Mouse (Mus musculus): ENCODE data around the gene Msmp. TPM values are rescaled to one million over a fixed set of nuclear protein-coding genes. Genes with fewer than 3 reads are reported as not detected.

Gene Msmp
- polyA plus RNA-seq (2014; fragmentation: Illumina TruSeq; extraction: RNeasy Lipid Tissue Mini Kit (QIAGEN cat#74804); ENCODE audit: low read depth, low replicate concordance): not detected

DNA sequence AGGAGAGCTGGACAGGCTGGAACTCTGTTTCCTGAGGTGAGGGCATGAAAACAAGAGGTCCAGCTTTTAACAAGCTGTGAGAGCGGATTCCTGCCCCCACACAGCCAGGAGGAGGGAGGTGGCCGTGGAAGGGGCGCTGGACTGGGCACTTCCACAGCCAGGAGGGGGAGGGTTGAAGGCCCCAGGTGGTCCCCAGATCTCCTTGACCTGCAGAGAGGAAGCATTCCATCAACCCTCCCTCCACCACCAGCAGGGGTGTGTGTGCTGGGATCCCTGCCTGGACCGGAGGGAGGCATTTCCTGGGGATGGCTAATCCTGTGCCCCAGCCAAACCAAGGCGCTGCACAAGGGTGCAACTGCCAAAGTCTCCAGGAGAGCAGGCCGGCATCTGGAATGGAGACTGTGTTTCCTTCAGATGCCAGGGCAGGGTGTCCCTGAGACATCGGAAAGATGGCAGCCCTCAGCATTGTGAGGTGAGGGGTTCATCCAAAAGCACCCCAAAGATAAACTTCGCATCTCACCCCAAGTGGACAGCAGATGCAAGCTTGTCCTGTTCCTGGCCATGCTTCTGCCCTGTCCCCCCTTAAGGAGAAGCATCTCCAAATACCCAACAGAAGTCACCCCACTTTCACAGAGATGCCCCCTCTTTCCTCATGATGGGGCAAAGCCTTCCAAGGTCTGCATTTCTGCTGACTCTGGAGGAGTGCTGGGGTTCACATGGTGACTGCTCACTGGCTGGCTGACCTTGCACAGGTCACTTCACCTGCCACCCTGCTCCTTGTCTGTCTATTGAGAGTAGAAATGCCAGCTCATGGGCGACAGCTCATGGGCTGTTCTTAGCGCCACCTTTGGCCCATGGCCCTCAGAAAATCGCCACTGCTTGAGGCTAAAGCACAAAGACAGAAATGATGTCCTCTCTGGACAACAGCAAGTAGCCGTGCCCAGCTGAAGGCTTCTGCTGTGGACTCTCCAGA is at the start of gene Msmp:
TSS of gene Msmp (minus strand) at position 51 of the 973 bp plus-strand sequence.

GRCm38 (mm10) chr4:43631046-43631955 is 47.0 kb upstream of the Msmp start, which contains the start of gene Npr2:
Gene Npr2 (plus strand): TSS chr4:43631935.

DNA sequence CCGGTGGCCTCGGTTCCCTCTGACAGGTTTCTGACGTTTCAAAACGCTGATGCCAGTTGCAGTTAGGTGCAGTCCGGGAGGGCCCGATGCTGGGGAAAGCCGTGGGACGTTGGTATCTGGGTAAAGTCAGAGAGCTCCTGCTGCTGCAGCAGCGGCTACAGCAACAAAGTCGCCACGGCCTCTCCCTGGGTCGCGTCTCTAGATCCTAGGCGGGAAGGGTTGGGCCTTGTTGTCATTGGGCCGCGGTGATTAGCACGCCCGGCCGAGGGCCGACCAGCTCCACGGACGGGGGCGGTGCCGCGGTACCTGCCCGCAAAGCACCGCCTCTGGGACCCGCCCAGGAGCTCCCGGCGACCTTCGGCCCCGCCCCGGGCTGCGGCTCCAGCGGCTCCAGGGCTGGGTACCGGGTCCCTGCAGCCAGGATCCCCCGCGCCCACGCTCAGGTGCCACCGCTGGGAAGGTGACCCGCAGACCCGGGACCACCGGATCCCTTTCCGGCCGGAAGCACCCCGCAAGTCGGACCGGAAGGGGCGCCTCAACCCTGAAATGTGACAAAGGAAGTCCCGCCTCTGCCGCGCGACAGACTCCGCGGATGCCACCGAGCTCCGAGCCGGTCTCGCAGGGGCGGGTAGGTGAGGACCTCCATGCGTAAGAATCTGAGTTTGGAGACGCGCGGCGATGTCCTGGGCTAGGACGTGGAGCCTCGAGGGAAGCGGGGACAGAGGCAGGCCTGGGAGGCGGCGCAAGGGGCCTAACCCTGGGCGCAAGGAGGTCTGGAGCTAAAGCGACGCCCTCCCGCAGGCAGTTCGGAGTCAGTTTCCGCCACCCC is 5.7 kb downstream of the Msmp start, which contains the start of the genes Rgp1 and Gba2:
TSS of gene Rgp1 (plus strand) at position 340 of the 829 bp plus-strand sequence.
TSS of gene Gba2 (minus strand) at position 498 of the 829 bp plus-strand sequence.

DNA sequence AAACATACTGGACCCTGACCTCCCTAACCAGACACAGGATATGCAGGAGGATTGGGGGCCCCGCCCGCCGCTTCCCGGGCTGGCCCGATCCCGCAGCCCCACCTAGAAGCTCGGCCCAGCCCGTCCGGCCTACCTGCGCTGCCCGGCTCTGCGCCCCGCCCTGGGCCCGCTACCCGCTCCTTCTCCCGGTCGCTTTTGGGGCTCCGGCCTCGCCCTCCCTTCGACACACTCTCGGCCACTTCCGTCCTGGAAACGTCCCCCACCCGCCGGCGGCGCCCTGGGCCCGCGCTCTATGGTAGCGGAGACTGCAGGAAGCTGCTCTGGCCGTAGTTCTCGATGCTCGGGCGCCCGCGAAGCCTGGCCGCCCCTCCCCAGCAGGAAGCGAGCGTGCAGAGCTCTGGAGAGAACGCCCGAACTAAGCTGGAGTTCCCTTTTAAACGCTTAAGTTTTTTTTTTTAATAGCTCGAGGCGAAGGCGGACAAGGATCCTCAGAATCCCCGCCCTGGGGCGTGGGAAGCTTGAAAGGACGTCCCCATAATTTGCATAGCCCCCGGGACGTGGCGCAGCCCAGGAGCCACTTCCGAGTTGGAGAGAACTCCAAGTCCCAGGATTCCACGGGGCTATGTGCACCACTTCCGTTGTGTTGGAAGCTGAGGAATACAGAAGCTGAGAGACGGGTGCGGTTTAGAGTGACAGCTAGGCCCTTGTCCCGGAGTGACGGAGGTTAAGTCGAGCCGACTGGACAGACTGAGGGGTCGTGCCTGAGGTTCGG is 22.1 kb downstream of the Msmp start, which contains the start of the genes Creb3 and Tln1:
TSS of gene Creb3 (plus strand) at position 336 of the 772 bp plus-strand sequence.
TSS of gene Tln1 (minus strand) at position 695 of the 772 bp plus-strand sequence.

Other genes with a start within 250 kb of the Msmp start
- 0.21 TPM for gene Rusc2, start 202.5 kb downstream of the Msmp start, polyA plus RNA-seq (2014; fragmentation: Illumina TruSeq; extraction: RNeasy Lipid Tissue Mini Kit (QIAGEN cat#74804); ENCODE audit: low read depth, low replicate concordance)
- gene Fam166b, start 155.4 kb downstream of the Msmp start, polyA plus RNA-seq (2014; fragmentation: Illumina TruSeq; extraction: RNeasy Lipid Tissue Mini Kit (QIAGEN cat#74804); ENCODE audit: low read depth, low replicate concordance): not detected
- 0.37 TPM for gene Tesk1, start 142.6 kb downstream of the Msmp start, polyA plus RNA-seq (2014; fragmentation: Illumina TruSeq; extraction: RNeasy Lipid Tissue Mini Kit (QIAGEN cat#74804); ENCODE audit: low read depth, low replicate concordance)
- 3.3 TPM for gene Cd72, start 129.9 kb downstream of the Msmp start, polyA plus RNA-seq (2014; fragmentation: Illumina TruSeq; extraction: RNeasy Lipid Tissue Mini Kit (QIAGEN cat#74804); ENCODE audit: low read depth, low replicate concordance)
- gene Sit1, start 100.8 kb downstream of the Msmp start, polyA plus RNA-seq (2014; fragmentation: Illumina TruSeq; extraction: RNeasy Lipid Tissue Mini Kit (QIAGEN cat#74804); ENCODE audit: low read depth, low replicate concordance): not detected
- gene Ccdc107, start 91.6 kb downstream of the Msmp start, polyA plus RNA-seq (2014; fragmentation: Illumina TruSeq; extraction: RNeasy Lipid Tissue Mini Kit (QIAGEN cat#74804); ENCODE audit: low read depth, low replicate concordance): 19.9 TPM
- gene Arhgef39, start 84.8 kb downstream of the Msmp start, polyA plus RNA-seq (2014; fragmentation: Illumina TruSeq; extraction: RNeasy Lipid Tissue Mini Kit (QIAGEN cat#74804); ENCODE audit: low read depth, low replicate concordance): not detected
- gene Car9, start 77.5 kb downstream of the Msmp start, polyA plus RNA-seq (2014; fragmentation: Illumina TruSeq; extraction: RNeasy Lipid Tissue Mini Kit (QIAGEN cat#74804); ENCODE audit: low read depth, low replicate concordance): not detected
- gene Tpm2, start 60.7 kb downstream of the Msmp start, polyA plus RNA-seq (2014; fragmentation: Illumina TruSeq; extraction: RNeasy Lipid Tissue Mini Kit (QIAGEN cat#74804); ENCODE audit: low read depth, low replicate concordance): 3.7 TPM
- gene Creb3, start 22.2 kb downstream of the Msmp start, polyA plus RNA-seq (2014; fragmentation: Illumina TruSeq; extraction: RNeasy Lipid Tissue Mini Kit (QIAGEN cat#74804); ENCODE audit: low read depth, low replicate concordance): 14.6 TPM
- gene Tln1, start 21.8 kb downstream of the Msmp start, polyA plus RNA-seq (2014; fragmentation: Illumina TruSeq; extraction: RNeasy Lipid Tissue Mini Kit (QIAGEN cat#74804); ENCODE audit: low read depth, low replicate concordance): 14.8 TPM
- 5.0 TPM for gene Rgp1, start 5.8 kb downstream of the Msmp start, polyA plus RNA-seq (2014; fragmentation: Illumina TruSeq; extraction: RNeasy Lipid Tissue Mini Kit (QIAGEN cat#74804); ENCODE audit: low read depth, low replicate concordance)
- gene Gba2, start 5.6 kb downstream of the Msmp start, polyA plus RNA-seq (2014; fragmentation: Illumina TruSeq; extraction: RNeasy Lipid Tissue Mini Kit (QIAGEN cat#74804); ENCODE audit: low read depth, low replicate concordance): 2.2 TPM
- 17.8 TPM for gene Npr2, start 47.4 kb upstream of the Msmp start, polyA plus RNA-seq (2014; fragmentation: Illumina TruSeq; extraction: RNeasy Lipid Tissue Mini Kit (QIAGEN cat#74804); ENCODE audit: low read depth, low replicate concordance)
- not detected for gene Spag8, start 69.1 kb upstream of the Msmp start, polyA plus RNA-seq (2014; fragmentation: Illumina TruSeq; extraction: RNeasy Lipid Tissue Mini Kit (QIAGEN cat#74804); ENCODE audit: low read depth, low replicate concordance)
- 23.0 TPM for gene Hint2, start 72.0 kb upstream of the Msmp start, polyA plus RNA-seq (2014; fragmentation: Illumina TruSeq; extraction: RNeasy Lipid Tissue Mini Kit (QIAGEN cat#74804); ENCODE audit: low read depth, low replicate concordance)
- 0.72 TPM for gene Tmem8b, start 84.5 kb upstream of the Msmp start, polyA plus RNA-seq (2014; fragmentation: Illumina TruSeq; extraction: RNeasy Lipid Tissue Mini Kit (QIAGEN cat#74804); ENCODE audit: low read depth, low replicate concordance)
- not detected for gene Fam221b, start 84.7 kb upstream of the Msmp start, polyA plus RNA-seq (2014; fragmentation: Illumina TruSeq; extraction: RNeasy Lipid Tissue Mini Kit (QIAGEN cat#74804); ENCODE audit: low read depth, low replicate concordance)
- not detected for gene Olfr70, start 116.3 kb upstream of the Msmp start, polyA plus RNA-seq (2014; fragmentation: Illumina TruSeq; extraction: RNeasy Lipid Tissue Mini Kit (QIAGEN cat#74804); ENCODE audit: low read depth, low replicate concordance)
- not detected for gene Olfr71, start 125.8 kb upstream of the Msmp start, polyA plus RNA-seq (2014; fragmentation: Illumina TruSeq; extraction: RNeasy Lipid Tissue Mini Kit (QIAGEN cat#74804); ENCODE audit: low read depth, low replicate concordance)
- gene Hrct1, start 142.7 kb upstream of the Msmp start, polyA plus RNA-seq (2014; fragmentation: Illumina TruSeq; extraction: RNeasy Lipid Tissue Mini Kit (QIAGEN cat#74804); ENCODE audit: low read depth, low replicate concordance): not detected
- not detected for gene Spaar, start 145.5 kb upstream of the Msmp start, polyA plus RNA-seq (2014; fragmentation: Illumina TruSeq; extraction: RNeasy Lipid Tissue Mini Kit (QIAGEN cat#74804); ENCODE audit: low read depth, low replicate concordance)
- gene Olfr159, start 186.5 kb upstream of the Msmp start, polyA plus RNA-seq (2014; fragmentation: Illumina TruSeq; extraction: RNeasy Lipid Tissue Mini Kit (QIAGEN cat#74804); ENCODE audit: low read depth, low replicate concordance): not detected
- gene Olfr156, start 239.4 kb upstream of the Msmp start, polyA plus RNA-seq (2014; fragmentation: Illumina TruSeq; extraction: RNeasy Lipid Tissue Mini Kit (QIAGEN cat#74804); ENCODE audit: low read depth, low replicate concordance): not detected

Data from liver, adult 10 weeks (tissue).